Mouse (Mus musculus): ENCODE measurements around the gene Slc7a14. TPM values are rescaled to one million over a fixed set of nuclear protein-coding genes. Genes with fewer than 3 reads are reported as not detected.
"Not testable (repeated sequence)": the region's sequence is repeated elsewhere in the genome, so short reads cannot be mapped to it uniquely, and the experiment has no call there.

Slc7a14 gene
- polyA plus RNA-seq, 1 experiment: not detected

- WGBS: 9% methylated on average over 14 of the region's 14 CpGs
- no peaks in the 10 kb centered on the region for H3K4me1 ChIP-seq (ENCODE audit: control insufficient read depth, insufficient read depth, low read length)
- H3K27ac ChIP-seq (ENCODE audit: control insufficient read depth, insufficient read depth, low read depth, low read length, poor library complexity): no peak overlapping the region
- TF ChIP-seq POLR2A (IDR thresholded peaks at IDR 0.05; ENCODE audit: borderline replicate concordance, control insufficient read depth, low read depth, low read length) (no peak), CTCF (IDR thresholded peaks at IDR 0.05; ENCODE audit: control insufficient read depth, insufficient read depth, low read length) (no peak)
- H3K4me3 ChIP-seq (replicated peaks; ENCODE audit: control insufficient read depth, low read depth, low read length): no peak overlapping the region
These were observed 1.3 kb downstream of the Slc7a14 start for GRCm38 (mm10) chr3:31308906-31309305.

- 77% methylated on average over 6 of the region's 6 CpGs for WGBS
- Histone ChIP-seq H3K4me1 (ENCODE audit: control insufficient read depth, insufficient read depth, low read length) (no peaks in the 10 kb centered on the region), H3K4me3 (replicated peaks; ENCODE audit: control insufficient read depth, low read depth, low read length) (no peak overlapping the region), H3K27ac (ENCODE audit: control insufficient read depth, insufficient read depth, low read depth, low read length, poor library complexity) (no peak overlapping the region)
- no peak for TF ChIP-seq CTCF (IDR thresholded peaks at IDR 0.05; ENCODE audit: control insufficient read depth, insufficient read depth, low read length)
- TF ChIP-seq POLR2A (IDR thresholded peaks at IDR 0.05; ENCODE audit: borderline replicate concordance, control insufficient read depth, low read depth, low read length): no peak
These were observed 2.2 kb downstream of the Slc7a14 start for GRCm38 (mm10) chr3:31307936-31308335.

- no peak overlapping the region for H3K4me3 ChIP-seq (replicated peaks; ENCODE audit: control insufficient read depth, low read depth, low read length)
- whole genome bisulfite sequencing: 68% methylated on average over 11 of the region's 11 CpGs
- H3K4me1 ChIP-seq (ENCODE audit: control insufficient read depth, insufficient read depth, low read length): no peaks in the 10 kb centered on the region
- TF ChIP-seq CTCF (IDR thresholded peaks at IDR 0.05; ENCODE audit: control insufficient read depth, insufficient read depth, low read length) (no peak), POLR2A (IDR thresholded peaks at IDR 0.05; ENCODE audit: borderline replicate concordance, control insufficient read depth, low read depth, low read length) (no peak)
- H3K27ac ChIP-seq (ENCODE audit: control insufficient read depth, insufficient read depth, low read depth, low read length, poor library complexity): no peak overlapping the region
These were observed 18.2 kb downstream of the Slc7a14 start for GRCm38 (mm10) chr3:31291673-31292602.

GRCm38 (mm10) chr3:31287421-31287948 lies 22.7 kb downstream of the Slc7a14 start:
- TF ChIP-seq CTCF (IDR thresholded peaks at IDR 0.05; ENCODE audit: control insufficient read depth, insufficient read depth, low read length) (no peak), POLR2A (IDR thresholded peaks at IDR 0.05; ENCODE audit: borderline replicate concordance, control insufficient read depth, low read depth, low read length) (no peak)
- WGBS: 66% methylated on average over 3 of the region's 3 CpGs
- H3K27ac ChIP-seq (ENCODE audit: control insufficient read depth, insufficient read depth, low read depth, low read length, poor library complexity): no peak overlapping the region

GRCm38 (mm10) chr3:31281116-31281515 lies 29.1 kb downstream of the Slc7a14 start:
- whole genome bisulfite sequencing: 75% methylated on average over 2 of the region's 2 CpGs
- Histone ChIP-seq H3K4me1 (ENCODE audit: control insufficient read depth, insufficient read depth, low read length) (no peaks in the 10 kb centered on the region), H3K4me3 (replicated peaks; ENCODE audit: control insufficient read depth, low read depth, low read length) (no peak overlapping the region), H3K27ac (ENCODE audit: control insufficient read depth, insufficient read depth, low read depth, low read length, poor library complexity) (no peak overlapping the region)
- TF ChIP-seq CTCF (IDR thresholded peaks at IDR 0.05; ENCODE audit: control insufficient read depth, insufficient read depth, low read length) (no peak), POLR2A (IDR thresholded peaks at IDR 0.05; ENCODE audit: borderline replicate concordance, control insufficient read depth, low read depth, low read length) (no peak)

More at GRCm38 (mm10) chr3:31287421-31287948, 22.7 kb downstream of the Slc7a14 start:
- no peaks in the 10 kb centered on the region for H3K4me1 ChIP-seq (ENCODE audit: control insufficient read depth, insufficient read depth, low read length)
- H3K4me3 ChIP-seq (replicated peaks; ENCODE audit: control insufficient read depth, low read depth, low read length): no peak overlapping the region

- Histone ChIP-seq H3K27ac (ENCODE audit: control insufficient read depth, insufficient read depth, low read depth, low read length, poor library complexity) (no peak overlapping the region), H3K4me3 (replicated peaks; ENCODE audit: control insufficient read depth, low read depth, low read length) (no peak overlapping the region), H3K4me1 (ENCODE audit: control insufficient read depth, insufficient read depth, low read length) (no peaks in the 10 kb centered on the region)
- WGBS: 62% methylated on average over 2 of the region's 2 CpGs
- TF ChIP-seq POLR2A (IDR thresholded peaks at IDR 0.05; ENCODE audit: borderline replicate concordance, control insufficient read depth, low read depth, low read length) (no peak), CTCF (IDR thresholded peaks at IDR 0.05; ENCODE audit: control insufficient read depth, insufficient read depth, low read length) (no peak)
These were observed 35.3 kb downstream of the Slc7a14 start for GRCm38 (mm10) chr3:31274875-31275274.

GRCm38 (mm10) chr3:31273247-31273646 lies 36.9 kb downstream of the Slc7a14 start:
- not testable (repeated sequence) for H3K27ac ChIP-seq (ENCODE audit: control insufficient read depth, insufficient read depth, low read depth, low read length, poor library complexity); H3K4me1 ChIP-seq (ENCODE audit: control insufficient read depth, insufficient read depth, low read length); H3K4me3 ChIP-seq (replicated peaks; ENCODE audit: control insufficient read depth, low read depth, low read length)

DNA sequence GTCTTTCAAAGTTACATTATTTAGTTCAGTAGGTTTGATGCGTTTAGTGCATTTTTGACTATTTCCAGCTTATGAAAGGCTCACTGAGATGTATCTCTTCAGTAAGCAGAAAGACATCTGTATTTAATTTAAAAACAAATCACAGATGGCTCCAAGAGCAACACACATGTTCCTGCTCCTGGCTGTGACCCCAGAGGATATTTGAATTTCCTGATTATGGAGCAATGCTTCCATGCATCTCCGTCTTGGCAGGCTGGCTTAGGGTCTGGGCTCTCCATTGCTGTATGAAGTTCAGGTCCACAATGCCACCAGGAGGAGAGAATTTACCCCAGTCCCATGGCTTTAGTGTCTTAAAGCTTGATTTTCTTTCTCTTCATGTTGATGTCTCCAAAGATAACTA lies 37.5 kb downstream of the Slc7a14 start:
- Histone ChIP-seq H3K27ac (ENCODE audit: control insufficient read depth, insufficient read depth, low read depth, low read length, poor library complexity) (no peak overlapping the region), H3K4me3 (replicated peaks; ENCODE audit: control insufficient read depth, low read depth, low read length) (no peak overlapping the region), H3K4me1 (ENCODE audit: control insufficient read depth, insufficient read depth, low read length) (no peaks in the 10 kb centered on the region)
- TF ChIP-seq POLR2A (IDR thresholded peaks at IDR 0.05; ENCODE audit: borderline replicate concordance, control insufficient read depth, low read depth, low read length): no peak
- no peak for TF ChIP-seq CTCF (IDR thresholded peaks at IDR 0.05; ENCODE audit: control insufficient read depth, insufficient read depth, low read length)
- WGBS: 65% methylated on average over 2 of the region's 2 CpGs
